Mouse (Mus musculus) thymus, adult 18-20 months (tissue): ENCODE measurements around the gene Recql5.

Experiments used
- DNase-seq, 2 experiments: peaks; one replicate each; pipeline ENCODE4 v3.0.0; 2022; ENCODE audit warnings: mixed read lengths in 2 of 2

Recql5 gene

GRCm38 (mm10) chr11:115900561-115901337, 32.5 kb downstream of the Recql5 start:
- DNase-seq = no peak

GRCm38 (mm10) chr11:115899486-115900266, 33.6 kb downstream of the Recql5 start, which contains the start of gene Smim5:
Gene Smim5 (plus strand): TSS chr11:115899966.
- DNase-seq = no peak

- DNase-seq = no peak
Measured at GRCm38 (mm10) chr11:115898886-115899285, 34.4 kb downstream of the Recql5 start.

GRCm38 (mm10) chr11:115898446-115898845, 34.8 kb downstream of the Recql5 start:
- peak; percentile 60 to 75 for DNase-seq

GRCm38 (mm10) chr11:115894755-115895520, 38.3 kb downstream of the Recql5 start:
- DNase-seq = peak in 1 of 2 experiments; percentile 45

- DNase-seq = no peak
Measured at GRCm38 (mm10) chr11:115893071-115893470, 40.2 kb downstream of the Recql5 start.

- no peak for DNase-seq
Measured at GRCm38 (mm10) chr11:115892213-115892612, 41.1 kb downstream of the Recql5 start.

GRCm38 (mm10) chr11:115889159-115889558, 44.1 kb downstream of the Recql5 start:
- DNase-seq = no peak

GRCm38 (mm10) chr11:115888020-115888419, 45.3 kb downstream of the Recql5 start:
- DNase-seq = no peak

GRCm38 (mm10) chr11:115886446-115886845, 46.8 kb downstream of the Recql5 start:
- DNase-seq = no peak

- DNase-seq = no peak
Measured at GRCm38 (mm10) chr11:115885281-115885680, 48.0 kb downstream of the Recql5 start.

- no peak for DNase-seq
Measured at GRCm38 (mm10) chr11:115884361-115884760, 48.9 kb downstream of the Recql5 start.

- no peak for DNase-seq
Measured at GRCm38 (mm10) chr11:115883251-115883650, 50.0 kb downstream of the Recql5 start.

- no peak for DNase-seq
Measured at GRCm38 (mm10) chr11:115881002-115881401, 52.3 kb downstream of the Recql5 start.

- DNase-seq = no peak
Measured at GRCm38 (mm10) chr11:115878071-115878470, 55.2 kb downstream of the Recql5 start.

- no peak for DNase-seq
Measured at GRCm38 (mm10) chr11:115877174-115877755, 56.0 kb downstream of the Recql5 start.

- no peak for DNase-seq
Measured at GRCm38 (mm10) chr11:115876438-115876837, 56.8 kb downstream of the Recql5 start.

GRCm38 (mm10) chr11:115875935-115876334, 57.3 kb downstream of the Recql5 start:
- DNase-seq = no peak

GRCm38 (mm10) chr11:115872437-115872836, 60.8 kb downstream of the Recql5 start:
- DNase-seq = no peak

- DNase-seq = no peak
Measured at GRCm38 (mm10) chr11:115869393-115869792, 63.9 kb downstream of the Recql5 start.

GRCm38 (mm10) chr11:115863895-115864294, 69.4 kb downstream of the Recql5 start:
- no peak for DNase-seq

GRCm38 (mm10) chr11:115859143-115859945, 73.9 kb downstream of the Recql5 start:
- DNase-seq = peak; percentile 60 to 61
